ENCODE assay signal across 9 mouse cellular contexts in genomic region chr8:48309191-48309987, GRCm38 (mm10).
A peak's percentile ranks its signal among the peaks of the same experiment; 100 is the strongest.
DNase-seq lines count a peak whose midpoint lies in the region; ATAC-seq lines count a peak whose summit lies in the region.
"Had no signal": no experiment of that assay in that cellular context is flagged by ENCODE, and none has a peak within 500 bp of the region (broad histone marks: within the 10 kb centered on the region; RNA-seq: fewer than 3 reads in every experiment).

No protein-coding gene starts in this region.

- no peak for DNase-seq in kidney, postnatal 10 days
- peak; percentile 56 for DNase-seq in limb, embryonic 10.5 days (ENCODE audit: low spot score)
- DNase-seq in ovary, adult 18-20 months (ENCODE audit: low spot score) = no peak
- no peak for DNase-seq in cerebellum, adult 9-11 months
- DNase-seq in cerebellum, adult 9-10 months = no peak
- DNase-seq: liver, embryonic 13.5 days had no signal

- H3K9ac ChIP-seq in kidney, embryonic 14.5 days (ENCODE audit: low read depth, low read length) = no peak overlapping the region
- H3K9ac ChIP-seq in forebrain, embryonic 13.5 days = no peak overlapping the region
- no peak overlapping the region for H3K9ac ChIP-seq in neural tube, embryonic 15.5 days (replicated peaks)
- H3K9ac ChIP-seq: liver, embryonic 13.5 days had no signal

- no peak overlapping the region for H3K4me2 ChIP-seq in kidney, embryonic 14.5 days (replicated peaks; ENCODE audit: low read depth, low read length)
- H3K4me2 ChIP-seq in forebrain, embryonic 13.5 days = 0 out of 2 replicates have a peak overlapping the region, but pooled peaks have one; percentile 13
- no peak overlapping the region for H3K4me2 ChIP-seq in neural tube, embryonic 15.5 days
- H3K4me2 ChIP-seq: liver, embryonic 13.5 days had no signal

- WGBS in kidney, embryonic 14.5 days = 66% methylated on average over 16 of the region's 16 CpGs
- WGBS in forebrain, embryonic 13.5 days = 29% methylated on average over 16 of the region's 16 CpGs
- WGBS in limb, embryonic 10.5 days = 49% methylated on average over 16 of the region's 16 CpGs
- 53% methylated on average over 16 of the region's 16 CpGs for WGBS in neural tube, embryonic 15.5 days

- H3K27me3 ChIP-seq in kidney, embryonic 14.5 days (ENCODE audit: control insufficient read depth, insufficient read depth, low read length) = no peaks in the 10 kb centered on the region
- H3K27me3 ChIP-seq in forebrain, embryonic 13.5 days = no peaks in the 10 kb centered on the region
- no peaks in the 10 kb centered on the region for H3K27me3 ChIP-seq in limb, embryonic 10.5 days (ENCODE audit: low read depth, poor library complexity, severe bottlenecking)
- H3K27me3 ChIP-seq in neural tube, embryonic 15.5 days (replicated peaks) = no peaks in the 10 kb centered on the region
- H3K27me3 ChIP-seq: liver, embryonic 13.5 days had no signal

- no peaks in the 10 kb centered on the region for H3K36me3 ChIP-seq in kidney, embryonic 14.5 days (ENCODE audit: control insufficient read depth, insufficient read depth, low read length)
- peaks cover 5% of the 10 kb centered on the region; the same call in 1 of the 2 replicates for H3K36me3 ChIP-seq in forebrain, embryonic 13.5 days (ENCODE audit: poor library complexity, severe bottlenecking)
- peaks cover 28% of the 10 kb centered on the region for H3K36me3 ChIP-seq in limb, embryonic 10.5 days
- H3K36me3 ChIP-seq in neural tube, embryonic 15.5 days = no peaks in the 10 kb centered on the region
- H3K36me3 ChIP-seq: liver, embryonic 13.5 days had no signal

- H3K9me3 ChIP-seq in kidney, embryonic 14.5 days (ENCODE audit: control insufficient read depth, low read length) = no peaks in the 10 kb centered on the region
- no peaks in the 10 kb centered on the region for H3K9me3 ChIP-seq in forebrain, embryonic 13.5 days (replicated peaks)
- H3K9me3 ChIP-seq in limb, embryonic 10.5 days (replicated peaks) = no peaks in the 10 kb centered on the region
- H3K9me3 ChIP-seq in neural tube, embryonic 15.5 days (replicated peaks) = no peaks in the 10 kb centered on the region
- H3K9me3 ChIP-seq: liver, embryonic 13.5 days had no signal

- H3K4me1 ChIP-seq in kidney, embryonic 14.5 days (ENCODE audit: control insufficient read depth, insufficient read depth, low read length) = no peaks in the 10 kb centered on the region
- H3K4me1 ChIP-seq in forebrain, embryonic 13.5 days = peaks cover 48% of the 10 kb centered on the region
- H3K4me1 ChIP-seq in limb, embryonic 10.5 days = peaks cover 38% of the 10 kb centered on the region
- H3K4me1 ChIP-seq in neural tube, embryonic 15.5 days = peaks cover 31% of the 10 kb centered on the region
- H3K4me1 ChIP-seq: liver, embryonic 13.5 days had no signal

- peak; percentile 72; the same call in 1 of the 2 replicates for ATAC-seq in kidney, embryonic 14.5 days (ENCODE audit: low FRiP score, low TSS enrichment)
- peak; percentile 46 for ATAC-seq in forebrain, embryonic 13.5 days
- ATAC-seq in neural tube, embryonic 15.5 days (ENCODE audit: low FRiP score) = no peak

- H3K27ac ChIP-seq in kidney, embryonic 14.5 days (ENCODE audit: low read depth, low read length) = no peak overlapping the region
- peak overlapping the region; percentile 67; the same call in 1 of the 2 replicates for H3K27ac ChIP-seq in forebrain, embryonic 13.5 days
- H3K27ac ChIP-seq in limb, embryonic 10.5 days = peak overlapping the region; percentile 68
- H3K27ac ChIP-seq in neural tube, embryonic 15.5 days (replicated peaks) = peak overlapping the region; percentile 41; the same call in 1 of the 2 replicates
- H3K27ac ChIP-seq: liver, embryonic 13.5 days had no signal

- no peak overlapping the region for H3K4me3 ChIP-seq in kidney, embryonic 14.5 days (ENCODE audit: low read length)
- no peak overlapping the region for H3K4me3 ChIP-seq in forebrain, embryonic 13.5 days
- H3K4me3 ChIP-seq in limb, embryonic 10.5 days = no peak overlapping the region
- H3K4me3 ChIP-seq in neural tube, embryonic 15.5 days (replicated peaks) = no peak overlapping the region
- H3K4me3 ChIP-seq: liver, embryonic 13.5 days had no signal
